Mouse (Mus musculus) erythroblast, embryonic 14.5 days (primary cell): ENCODE data around the gene Smarcc1.

Experiments
- GATA1 ChIP-seq: IDR thresholded peaks from 2 replicates; pipeline ENCODE4 v1.6.1; 2012; ENCODE audit warnings: low read length, inconsistent platforms, mixed read lengths
- TAL1 ChIP-seq: IDR thresholded peaks from 3 replicates; pipeline ENCODE4 v1.6.1; 2012; ENCODE audit warnings: low read length, inconsistent platforms, mixed read lengths

GRCm38 (mm10) chr9:110228671-110229070, 111.2 kb downstream of the Smarcc1 start:
- TF ChIP-seq GATA1: no peak
- TF ChIP-seq TAL1: no peak
